Mouse (Mus musculus) right cerebral cortex, postnatal 4 days (tissue): Measurements from ENCODE around the gene 4930402F06Rik.

Source experiments
- DNase-seq: peaks from one replicate; pipeline ENCODE4 v3.0.0-alpha.2; 2022

4930402F06Rik gene

DNA sequence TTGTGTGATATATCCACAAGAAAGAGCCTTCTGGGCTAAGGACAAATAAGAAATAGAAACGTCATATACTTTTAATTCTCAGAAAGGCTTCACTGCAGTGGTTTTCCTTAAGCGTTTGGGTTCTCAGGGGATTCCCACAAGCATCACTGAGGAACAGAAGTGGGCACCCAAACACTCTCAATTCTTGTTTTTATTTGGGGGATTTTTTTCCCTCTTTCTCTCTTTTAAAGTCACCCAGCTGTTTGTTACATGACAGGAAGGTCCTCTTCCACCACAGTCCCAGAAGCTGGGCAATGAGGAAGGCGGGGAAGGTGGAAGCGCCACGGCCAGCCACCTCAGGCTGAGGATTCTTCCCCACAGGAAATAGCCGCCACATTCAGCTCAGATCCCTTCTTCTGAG lies 19.5 kb upstream of the 4930402F06Rik start:
- no peak for DNase-seq

GRCm38 (mm10) chr2:35412810-35413209 lies 15.8 kb upstream of the 4930402F06Rik start:
- no peak for DNase-seq

GRCm38 (mm10) chr2:35412246-35412645 lies 15.3 kb upstream of the 4930402F06Rik start:
- no peak for DNase-seq

DNA sequence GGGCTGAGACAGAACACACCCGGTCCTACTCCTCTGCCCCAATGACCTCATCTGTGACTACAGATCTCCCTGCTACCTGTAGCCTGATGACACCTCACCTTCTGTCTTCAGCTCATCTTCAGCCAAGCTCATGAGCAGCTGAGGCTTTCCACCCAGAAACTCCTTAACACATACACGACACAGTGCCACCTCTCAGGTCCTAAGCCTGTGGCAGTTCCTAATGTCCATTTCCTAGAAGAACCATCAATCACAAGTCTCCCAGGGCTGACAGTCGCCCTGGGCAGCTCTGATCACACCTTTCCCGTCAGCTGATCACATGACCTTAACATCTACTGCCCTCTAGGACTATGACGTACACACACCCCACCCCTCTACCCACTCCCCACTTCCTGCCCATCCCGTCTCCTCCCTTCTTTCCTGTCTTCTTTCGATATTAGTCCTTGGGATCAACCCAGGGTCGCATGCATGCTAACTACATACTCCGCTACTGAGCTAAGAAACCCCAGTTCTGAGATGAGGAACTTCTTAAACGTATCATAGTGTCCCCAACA lies 14.7 kb upstream of the 4930402F06Rik start:
- DNase-seq, result no peak

DNA sequence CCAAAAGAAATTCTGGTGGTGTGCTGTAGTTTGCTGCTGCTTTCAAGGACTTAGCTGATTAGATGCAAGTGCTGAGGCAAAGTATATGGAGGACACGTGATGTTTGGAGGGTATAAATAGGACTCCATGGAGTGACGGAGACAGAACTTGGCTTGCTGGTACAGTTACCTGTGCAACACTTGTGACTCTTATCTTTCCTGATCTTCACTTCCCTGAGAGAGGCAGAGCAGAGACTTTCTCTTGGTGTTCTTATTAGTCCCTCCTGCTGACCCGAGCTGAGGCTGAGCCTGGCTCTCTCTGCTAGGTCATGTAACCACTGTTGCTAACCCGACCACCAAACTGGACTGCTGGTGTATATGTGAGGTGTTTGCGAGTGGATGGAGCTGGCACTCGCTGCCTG lies 12.5 kb upstream of the 4930402F06Rik start:
- no peak for DNase-seq

GRCm38 (mm10) chr2:35408409-35409110 lies 11.6 kb upstream of the 4930402F06Rik start:
- DNase-seq, result no peak

GRCm38 (mm10) chr2:35407878-35408277 lies 10.9 kb upstream of the 4930402F06Rik start:
- no peak for DNase-seq

DNA sequence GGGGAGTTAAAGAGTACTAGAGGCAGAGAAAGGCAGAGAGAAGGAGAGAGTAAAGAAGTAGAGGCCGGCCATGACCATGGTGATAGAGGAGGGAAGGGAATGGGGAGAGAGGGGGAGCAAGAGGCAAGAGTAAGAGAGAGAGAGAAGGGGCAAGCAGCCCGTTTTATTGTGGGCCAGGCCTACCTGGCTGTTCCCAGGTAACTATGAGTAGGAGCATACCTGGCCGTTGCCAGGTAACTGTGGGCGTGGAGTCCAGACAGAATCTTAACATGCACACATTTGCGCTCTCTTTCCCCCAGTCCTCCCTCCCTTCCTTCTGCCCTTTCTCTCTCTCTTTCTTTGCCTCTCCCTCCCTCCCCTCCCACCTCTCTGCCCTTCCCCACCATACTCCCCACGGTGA lies 10.3 kb upstream of the 4930402F06Rik start:
- no peak for DNase-seq

- DNase-seq, result no peak
Observed at GRCm38 (mm10) chr2:35406611-35407010, 9.6 kb upstream of the 4930402F06Rik start.

- no peak for DNase-seq
Observed at GRCm38 (mm10) chr2:35402391-35402790, 5.4 kb upstream of the 4930402F06Rik start.

DNA sequence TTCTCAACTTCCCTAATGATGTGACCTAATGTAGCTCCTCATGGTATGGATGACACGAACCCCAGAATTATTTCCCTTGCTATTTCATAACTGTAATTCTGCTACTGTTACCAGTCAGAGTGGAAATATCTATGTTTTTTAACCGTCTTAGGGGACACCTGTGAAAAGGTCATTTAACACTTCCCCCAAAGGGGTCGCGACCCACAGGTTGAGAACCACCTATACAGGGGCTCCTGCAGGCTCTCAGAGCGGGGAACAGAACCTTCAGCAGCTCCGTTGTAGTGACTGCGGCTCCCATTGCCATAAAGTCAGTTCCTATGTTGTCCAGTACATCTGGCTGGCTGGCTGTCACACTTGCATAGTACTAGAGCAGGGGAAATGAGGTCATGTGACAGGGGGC lies 3.8 kb upstream of the 4930402F06Rik start:
- no peak for DNase-seq

GRCm38 (mm10) chr2:35398184-35398828 lies 1.3 kb upstream of the 4930402F06Rik start:
- DNase-seq, result no peak

DNA sequence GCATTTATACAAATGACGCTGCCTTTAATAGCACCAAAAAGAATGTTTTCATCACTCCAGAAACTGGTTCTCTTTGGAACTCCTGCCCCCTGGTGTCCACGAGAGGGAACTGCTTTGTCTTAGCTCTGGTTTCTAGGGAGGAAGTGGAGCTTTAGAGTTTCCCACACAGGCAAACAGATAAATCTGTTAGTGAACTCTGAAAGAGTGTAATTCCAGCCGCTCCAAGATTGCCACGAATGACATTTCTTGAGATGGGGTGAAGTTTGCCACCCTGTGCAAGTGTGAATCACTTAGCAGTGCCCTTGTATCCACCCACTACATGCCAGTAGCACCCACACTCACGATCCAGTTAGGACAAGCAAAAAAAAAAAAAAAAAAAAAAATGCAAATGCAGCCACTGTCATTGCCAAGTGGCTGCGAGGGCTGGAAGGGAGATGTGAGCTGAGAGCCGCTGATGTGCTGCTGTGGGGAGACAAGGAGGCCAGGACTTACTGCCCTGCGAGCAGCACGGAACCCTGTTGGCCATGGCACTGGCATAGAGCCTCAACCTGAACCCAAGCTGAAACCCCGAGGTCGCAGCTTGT lies 707 bp upstream of the 4930402F06Rik start:
- DNase-seq, result peak; percentile 65

DNA sequence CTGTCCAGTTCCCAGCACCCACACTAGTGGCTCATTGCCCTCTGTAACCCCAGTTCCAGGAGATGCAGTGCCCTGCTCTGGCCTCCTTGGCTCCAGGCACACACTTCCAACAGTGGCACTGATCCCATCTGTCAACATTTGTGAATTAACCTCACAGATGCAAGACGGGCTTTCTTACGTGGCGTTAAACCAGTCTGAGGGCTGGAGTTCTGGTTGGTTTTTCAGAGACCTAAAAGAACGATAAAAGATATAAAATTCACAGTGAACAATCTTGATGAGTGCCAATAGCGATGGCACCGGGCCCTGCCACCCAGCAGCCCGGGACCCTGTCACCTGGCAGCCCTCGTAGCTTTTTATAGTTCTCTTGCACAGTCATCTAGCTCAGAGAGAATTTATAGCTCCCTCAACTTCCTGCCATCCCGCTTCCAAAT lies 11.5 kb downstream of the 4930402F06Rik start:
- no peak for DNase-seq

GRCm38 (mm10) chr2:35379306-35379705 lies 17.7 kb downstream of the 4930402F06Rik start:
- no peak for DNase-seq

GRCm38 (mm10) chr2:35377600-35377999 lies 19.4 kb downstream of the 4930402F06Rik start:
- DNase-seq, result no peak

DNA sequence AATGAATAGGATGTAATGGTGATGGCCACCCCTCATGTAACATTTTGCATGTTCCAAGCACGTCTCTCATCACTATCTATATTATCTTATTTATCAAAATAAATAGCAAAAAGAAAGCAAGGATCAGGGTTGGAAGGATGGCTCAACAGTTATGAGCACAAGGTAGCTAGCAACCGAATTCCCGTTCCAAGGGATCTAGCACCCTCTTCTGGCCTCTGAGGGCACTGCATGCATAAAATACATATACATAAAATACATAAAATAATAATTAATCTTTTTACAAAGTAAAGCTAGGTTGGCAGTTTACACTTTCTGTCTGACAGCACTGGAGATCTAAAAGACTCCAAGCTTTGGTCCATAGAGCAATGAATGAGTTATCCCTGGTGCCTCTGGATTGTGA lies 24.0 kb downstream of the 4930402F06Rik start:
- peak; percentile 63 for DNase-seq

GRCm38 (mm10) chr2:35370686-35371085 lies 26.3 kb downstream of the 4930402F06Rik start:
- DNase-seq, result no peak

- no peak for DNase-seq
Observed at GRCm38 (mm10) chr2:35367629-35368028, 29.3 kb downstream of the 4930402F06Rik start, which contains the start of gene 4930568D16Rik. TSS of gene 4930568D16Rik (minus strand) at chr2:35367729.

DNA sequence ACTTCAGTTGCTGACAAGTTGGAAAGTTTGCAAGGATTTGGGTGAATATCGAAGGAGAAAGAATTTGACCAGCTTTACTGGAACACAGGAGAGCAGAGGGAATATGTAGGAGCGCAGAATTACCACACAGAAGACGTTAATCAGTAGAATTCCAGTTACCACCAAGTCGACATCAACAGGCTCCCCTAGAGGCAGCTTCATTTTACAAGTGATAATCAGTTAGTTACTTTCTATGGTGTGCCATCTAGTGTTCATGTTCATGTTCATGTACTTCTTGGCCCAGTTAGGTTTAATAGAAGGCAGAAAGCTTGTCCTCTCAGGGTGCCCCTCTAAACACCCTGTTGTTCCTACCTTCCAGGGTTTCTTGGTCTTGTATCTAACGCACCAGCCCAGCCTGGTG lies 47.8 kb downstream of the 4930402F06Rik start:
- DNase-seq, result no peak

GRCm38 (mm10) chr2:35345984-35346383 lies 51.0 kb downstream of the 4930402F06Rik start:
- DNase-seq, result no peak

DNA sequence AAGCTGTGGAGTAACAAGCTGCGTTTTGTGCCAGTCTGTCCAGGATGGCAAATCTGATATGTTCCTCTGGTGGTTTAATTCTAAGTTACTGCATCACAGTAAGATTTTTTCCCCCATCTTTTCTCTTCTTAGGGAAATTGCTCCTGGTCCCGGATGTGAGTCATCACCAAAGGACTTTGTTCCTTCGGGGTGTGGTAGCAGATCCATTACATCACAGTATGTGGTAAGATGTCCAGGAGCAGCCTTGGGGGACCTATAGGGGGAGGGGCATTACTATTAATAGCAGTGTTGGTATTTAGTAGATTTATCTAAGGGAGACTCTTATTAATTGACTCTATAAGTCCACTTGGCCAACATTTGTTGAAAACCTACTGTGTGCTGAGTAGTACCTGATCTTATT lies 54.4 kb downstream of the 4930402F06Rik start:
- no peak for DNase-seq

DNA sequence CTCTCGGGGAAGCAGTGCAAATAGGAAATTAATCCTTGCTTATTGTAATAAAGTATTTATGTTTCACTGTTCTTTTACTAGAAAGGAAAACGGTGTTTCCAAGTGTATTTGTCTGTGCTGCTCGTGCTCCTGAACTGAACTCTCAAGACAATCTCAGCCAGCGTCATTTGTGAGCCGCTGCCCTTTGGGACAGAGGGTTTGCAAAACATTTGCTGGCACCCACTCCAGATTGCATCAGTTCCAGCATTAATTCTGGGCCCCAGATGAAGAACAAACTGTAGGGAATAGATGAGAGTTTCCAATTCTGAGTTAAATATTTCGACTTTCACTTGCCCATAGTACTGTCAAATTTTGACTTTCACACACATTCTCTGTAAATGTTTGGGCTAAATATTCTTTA lies 58.3 kb downstream of the 4930402F06Rik start:
- no peak for DNase-seq

DNA sequence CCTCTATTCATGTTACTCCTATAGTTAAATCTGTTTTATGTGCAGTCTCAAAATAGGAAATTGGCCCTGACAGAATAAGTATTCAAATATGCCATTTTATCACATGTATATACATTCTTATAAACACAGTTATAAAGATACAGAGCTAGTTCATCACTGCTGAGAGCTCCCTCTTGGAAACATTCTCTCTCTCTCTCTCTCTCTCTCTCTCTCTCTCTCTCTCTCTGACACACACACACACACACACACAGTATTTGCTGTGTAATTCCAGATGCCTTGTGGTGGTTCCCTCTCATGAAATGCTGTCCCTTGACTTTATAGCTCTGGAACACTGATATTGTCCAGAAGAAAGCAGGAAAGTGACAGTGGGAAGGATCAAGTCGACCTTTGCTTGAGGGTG lies 58.9 kb downstream of the 4930402F06Rik start:
- DNase-seq, result no peak
